Mouse (Mus musculus): ENCODE data around the gene Plpp2. TPM values are rescaled to one million over a fixed set of nuclear protein-coding genes. Genes with fewer than 3 reads are reported as not detected.

Plpp2 gene
- 3.4 TPM for polyA plus RNA-seq (2014; fragmentation: Illumina TruSeq; extraction: RNeasy Lipid Tissue Mini Kit (QIAGEN cat#74804); ENCODE audit: low read depth, low replicate concordance)

DNA sequence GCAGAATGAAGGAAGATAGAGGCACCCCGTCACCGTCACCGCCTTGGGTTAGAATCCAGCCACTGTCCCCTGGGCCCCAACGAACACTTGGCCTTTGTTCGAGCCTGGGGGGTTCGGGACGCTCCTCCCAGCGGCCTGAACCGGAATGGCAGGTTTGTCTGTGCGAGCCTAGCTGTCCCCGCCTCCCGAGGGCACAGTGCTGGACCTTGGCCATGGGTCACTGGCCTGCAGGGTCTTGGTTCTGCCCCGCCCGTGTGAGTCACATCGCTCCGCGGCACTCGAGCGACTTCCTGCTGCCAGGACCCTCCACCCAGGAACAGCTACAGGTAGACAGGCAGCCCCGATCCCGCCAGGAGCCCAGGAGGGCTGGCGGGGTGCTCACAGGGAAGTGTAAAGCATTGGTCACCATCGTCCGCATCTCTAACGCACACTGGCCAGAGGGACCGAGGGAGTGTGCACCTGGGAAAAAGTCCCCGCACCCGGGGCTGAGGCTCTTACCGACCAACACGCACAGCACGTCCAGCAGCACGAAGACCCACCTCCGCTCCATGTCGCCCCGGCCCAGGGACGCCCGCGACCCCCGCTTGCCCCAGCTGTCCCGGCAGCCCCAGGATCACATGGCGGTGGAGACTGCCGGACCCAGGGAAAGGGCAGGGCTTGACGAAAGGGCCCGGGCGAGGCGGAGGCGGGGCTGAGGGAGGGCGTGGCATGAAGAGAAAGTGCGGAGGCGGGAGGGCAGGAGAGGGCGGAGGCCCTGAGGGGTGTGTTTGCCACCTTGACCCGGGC is at the start of gene Plpp2:
Plpp2 (minus strand) TSS at position 671 of the 786 bp plus-strand sequence.

DNA sequence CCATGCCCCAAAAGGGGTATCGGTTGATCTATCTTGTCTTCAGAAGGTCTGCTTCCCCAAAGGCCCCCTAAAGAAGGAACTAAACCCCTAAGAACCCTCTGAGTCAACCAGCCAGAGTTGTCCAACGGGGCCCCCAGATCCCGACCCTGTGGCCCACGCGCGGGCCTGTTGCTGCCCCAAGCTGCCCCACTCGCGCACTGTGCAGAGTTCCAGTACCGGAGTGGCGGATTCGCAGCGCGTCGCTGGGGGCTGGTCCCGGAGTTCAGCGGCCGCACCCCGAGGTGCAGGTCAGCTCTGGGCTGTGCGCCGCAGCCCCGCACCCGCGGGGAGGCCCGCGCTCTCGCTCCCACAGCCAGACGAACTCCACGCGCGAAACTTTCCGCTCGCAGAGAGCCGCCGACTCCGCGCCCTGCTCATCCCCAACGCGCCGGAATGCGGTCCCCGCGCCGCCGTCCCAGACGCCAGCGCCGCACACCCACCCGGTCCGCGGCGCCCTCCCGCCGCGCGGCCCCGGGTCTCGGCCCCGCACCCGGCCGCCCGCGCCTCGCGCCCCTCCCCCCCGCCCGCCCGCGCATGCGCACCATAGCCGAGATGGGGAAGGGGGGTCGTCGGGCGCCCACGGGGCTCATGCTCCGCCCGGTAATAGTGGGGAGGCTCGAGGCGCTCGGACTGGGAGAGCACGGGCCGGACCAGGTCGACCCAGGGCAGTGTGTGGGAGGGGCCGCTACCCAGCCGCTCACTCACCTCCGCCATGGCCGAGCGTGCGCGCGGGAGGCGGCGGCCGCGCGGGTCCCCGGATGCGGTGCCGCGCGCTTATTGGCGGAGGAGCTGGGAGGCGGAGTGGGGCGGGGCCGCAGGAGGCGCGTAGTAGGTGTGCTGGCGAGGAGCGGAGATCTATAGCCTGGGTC is 21.0 kb upstream of the Plpp2 start, which contains the start of gene Mier2:
Mier2 (minus strand) TSS at position 870 of the 908 bp plus-strand sequence.

Other genes starting within 250 kb of the Plpp2 start
- gene Vmn2r82, start 177.3 kb downstream of the Plpp2 start, polyA plus RNA-seq (2014; fragmentation: Illumina TruSeq; extraction: RNeasy Lipid Tissue Mini Kit (QIAGEN cat#74804); ENCODE audit: low read depth, low replicate concordance) = not detected
- not detected for gene Vmn2r83, start 65.1 kb downstream of the Plpp2 start, polyA plus RNA-seq (2014; fragmentation: Illumina TruSeq; extraction: RNeasy Lipid Tissue Mini Kit (QIAGEN cat#74804); ENCODE audit: low read depth, low replicate concordance)
- not detected for gene Mier2, start 21.4 kb upstream of the Plpp2 start, polyA plus RNA-seq (2014; fragmentation: Illumina TruSeq; extraction: RNeasy Lipid Tissue Mini Kit (QIAGEN cat#74804); ENCODE audit: low read depth, low replicate concordance)
- gene Theg, start 53.5 kb upstream of the Plpp2 start, polyA plus RNA-seq (2014; fragmentation: Illumina TruSeq; extraction: RNeasy Lipid Tissue Mini Kit (QIAGEN cat#74804); ENCODE audit: low read depth, low replicate concordance) = not detected
- gene C2cd4c, start 80.2 kb upstream of the Plpp2 start, polyA plus RNA-seq (2014; fragmentation: Illumina TruSeq; extraction: RNeasy Lipid Tissue Mini Kit (QIAGEN cat#74804); ENCODE audit: low read depth, low replicate concordance) = not detected
- gene Shc2, start 104.1 kb upstream of the Plpp2 start, polyA plus RNA-seq (2014; fragmentation: Illumina TruSeq; extraction: RNeasy Lipid Tissue Mini Kit (QIAGEN cat#74804); ENCODE audit: low read depth, low replicate concordance) = not detected
- gene Odf3l2, start 111.9 kb upstream of the Plpp2 start, polyA plus RNA-seq (2014; fragmentation: Illumina TruSeq; extraction: RNeasy Lipid Tissue Mini Kit (QIAGEN cat#74804); ENCODE audit: low read depth, low replicate concordance) = not detected
- not detected for gene Madcam1, start 130.8 kb upstream of the Plpp2 start, polyA plus RNA-seq (2014; fragmentation: Illumina TruSeq; extraction: RNeasy Lipid Tissue Mini Kit (QIAGEN cat#74804); ENCODE audit: low read depth, low replicate concordance)
- not detected for gene Tpgs1, start 135.6 kb upstream of the Plpp2 start, polyA plus RNA-seq (2014; fragmentation: Illumina TruSeq; extraction: RNeasy Lipid Tissue Mini Kit (QIAGEN cat#74804); ENCODE audit: low read depth, low replicate concordance)
- gene Cdc34, start 148.4 kb upstream of the Plpp2 start, polyA plus RNA-seq (2014; fragmentation: Illumina TruSeq; extraction: RNeasy Lipid Tissue Mini Kit (QIAGEN cat#74804); ENCODE audit: low read depth, low replicate concordance) = not detected
- gene Gzmm, start 155.2 kb upstream of the Plpp2 start, polyA plus RNA-seq (2014; fragmentation: Illumina TruSeq; extraction: RNeasy Lipid Tissue Mini Kit (QIAGEN cat#74804); ENCODE audit: low read depth, low replicate concordance) = not detected
- 293 TPM for gene Bsg, start 170.7 kb upstream of the Plpp2 start, polyA plus RNA-seq (2014; fragmentation: Illumina TruSeq; extraction: RNeasy Lipid Tissue Mini Kit (QIAGEN cat#74804); ENCODE audit: low read depth, low replicate concordance)
- gene Hcn2, start 182.8 kb upstream of the Plpp2 start, polyA plus RNA-seq (2014; fragmentation: Illumina TruSeq; extraction: RNeasy Lipid Tissue Mini Kit (QIAGEN cat#74804); ENCODE audit: low read depth, low replicate concordance) = not detected
- gene Polrmt, start 212.8 kb upstream of the Plpp2 start, polyA plus RNA-seq (2014; fragmentation: Illumina TruSeq; extraction: RNeasy Lipid Tissue Mini Kit (QIAGEN cat#74804); ENCODE audit: low read depth, low replicate concordance) = 4.2 TPM
- not detected for gene Fgf22, start 221.3 kb upstream of the Plpp2 start, polyA plus RNA-seq (2014; fragmentation: Illumina TruSeq; extraction: RNeasy Lipid Tissue Mini Kit (QIAGEN cat#74804); ENCODE audit: low read depth, low replicate concordance)
- gene Rnf126, start 233.2 kb upstream of the Plpp2 start, polyA plus RNA-seq (2014; fragmentation: Illumina TruSeq; extraction: RNeasy Lipid Tissue Mini Kit (QIAGEN cat#74804); ENCODE audit: low read depth, low replicate concordance) = 0.36 TPM
- 2.6 TPM for gene Fstl3, start 243.5 kb upstream of the Plpp2 start, polyA plus RNA-seq (2014; fragmentation: Illumina TruSeq; extraction: RNeasy Lipid Tissue Mini Kit (QIAGEN cat#74804); ENCODE audit: low read depth, low replicate concordance)